Mouse (Mus musculus) ES-E14 (cell line): Measurements from ENCODE around the gene Thrb. TPM values are rescaled to one million over a fixed set of nuclear protein-coding genes. Genes with fewer than 3 reads are reported as not detected.

Source experiments
- DNase-seq: peaks from one replicate; pipeline ENCODE4 v3.0.0-alpha.2; 2013; ENCODE audit warnings: low read depth, low spot score
- H3K27ac ChIP-seq: 2 replicates; pipeline ENCODE4 v1.5.1; 2012; ENCODE audit warnings: low read depth, mild to moderate bottlenecking, low read length, moderate library complexity, mixed read lengths; ENCODE audit not compliant: poor library complexity, insufficient read depth, severe bottlenecking
- H3K36me3 ChIP-seq: 2 replicates; pipeline ENCODE4 v1.6.1; 2012; ENCODE audit warnings: mild to moderate bottlenecking, low read length, moderate library complexity, mixed read lengths; ENCODE audit not compliant: control insufficient read depth, poor library complexity, insufficient read depth, severe bottlenecking
- H3K4me1 ChIP-seq, 2 experiments: fragments of 150-350 bp in 1 of 2; sonication (generic) in 1 of 2; 2 replicates each; pipeline ENCODE4 v1.6.1; 2012; ENCODE audit warnings: low read length in 2 of 2, mild to moderate bottlenecking in 1 of 2, mixed read lengths in 1 of 2; ENCODE audit not compliant: control insufficient read depth in 2 of 2, insufficient read depth in 2 of 2, poor library complexity in 1 of 2
- H3K4me3 ChIP-seq, 2 experiments: fragments of 150-350 bp in 1 of 2; sonication (generic) in 1 of 2; 2 replicates each; pipeline ENCODE4 v1.5.1; 2012; ENCODE audit warnings: low read length in 2 of 2, low read depth in 1 of 2, mild to moderate bottlenecking in 1 of 2, mixed read lengths in 1 of 2; ENCODE audit not compliant: insufficient read depth in 1 of 2, poor library complexity in 1 of 2, severe bottlenecking in 1 of 2
- H3K9ac ChIP-seq: 2 replicates; pipeline ENCODE4 v1.6.1; 2012; ENCODE audit warnings: low read depth, mild to moderate bottlenecking, low read length, mixed read lengths; ENCODE audit not compliant: poor library complexity, insufficient read depth, severe bottlenecking
- H3K9me3 ChIP-seq: fragments of 150-350 bp; sonication (generic); 2 replicates; pipeline ENCODE4 v1.6.1; 2012; ENCODE audit warnings: low read depth, mild to moderate bottlenecking, low read length; ENCODE audit not compliant: control insufficient read depth, insufficient read depth
- CHD2 ChIP-seq: IDR thresholded peaks from 2 replicates; pipeline ENCODE4 v1.6.1; 2014; ENCODE audit warnings: mild to moderate bottlenecking, low read depth, low read length, inconsistent platforms
- HCFC1 ChIP-seq: IDR thresholded peaks from 2 replicates; pipeline ENCODE4 v1.6.1; 2012; ENCODE audit warnings: low read length, inconsistent platforms, borderline replicate concordance; ENCODE audit not compliant: insufficient read depth
- MAFK ChIP-seq: IDR thresholded peaks from 2 replicates; pipeline ENCODE4 v1.6.1; 2014; ENCODE audit warnings: mild to moderate bottlenecking, low read depth, low read length, inconsistent platforms; ENCODE audit not compliant: insufficient read depth
- ZC3H11A ChIP-seq: IDR thresholded peaks from 2 replicates; pipeline ENCODE4 v1.6.1; 2012; ENCODE audit warnings: low read depth, mild to moderate bottlenecking, inconsistent platforms, low read length, borderline replicate concordance
- ZNF384 ChIP-seq: IDR thresholded peaks from 2 replicates; pipeline ENCODE4 v1.6.1; 2012; ENCODE audit warnings: low read depth, low read length, inconsistent platforms
- in situ Hi-C, 2 experiments: fragments of 600-800 bp; cut with MboI; formaldehyde crosslinking; loops; one replicate each; pipeline ENCODE4 v1.15.1; 2025; ENCODE audit warnings: low sequenced_read_pairs in 2 of 2, inconsistent platforms in 1 of 2; ENCODE audit not compliant: unreplicated experiment in 2 of 2
- total RNA-seq: library from RNA; depleted of rRNA; stranded (reverse); fragments of 300-350 nt; gene quantifications from 2 replicates; pipeline ENCODE4 v1.2.3, GENCODE M21; 2012

Thrb gene
- total RNA-seq, 1 experiment = 0.76 TPM

- Histone ChIP-seq H3K27ac (no peak overlapping the region), H3K4me1 (peaks cover 0 to 5% of the 10 kb centered on the region in 2 experiments; a peak in 2 of 4 replicates), H3K36me3 (no peaks in the 10 kb centered on the region), H3K4me3 (no peak overlapping the region), H3K9me3 (no peaks in the 10 kb centered on the region), H3K9ac (no peak overlapping the region)
- in situ Hi-C loops = no loop called here
- DNase-seq = no peak
- TF ChIP-seq HCFC1 (no peak), ZNF384 (no peak), MAFK (no peak), ZC3H11A (no peak), CHD2 (no peak)
These were observed 83.7 kb downstream of the Thrb start for GRCm38 (mm10) chr14:17743713-17744158.

GRCm38 (mm10) chr14:17747922-17748321 lies 87.9 kb downstream of the Thrb start:
- no peak for DNase-seq
- no peak overlapping the region for H3K27ac ChIP-seq

GRCm38 (mm10) chr14:17748945-17749344 lies 88.9 kb downstream of the Thrb start:
- in situ Hi-C loops = no loop called here

More at GRCm38 (mm10) chr14:17747922-17748321, 87.9 kb downstream of the Thrb start:
- in situ Hi-C loops = no loop called here
- H3K4me3 ChIP-seq = no peak overlapping the region
- no peaks in the 10 kb centered on the region for H3K36me3 ChIP-seq
- H3K9me3 ChIP-seq = no peaks in the 10 kb centered on the region
- no peak overlapping the region for H3K9ac ChIP-seq
- no peak for TF ChIP-seq MAFK
- no peak for TF ChIP-seq ZNF384
- TF ChIP-seq HCFC1 = no peak
- TF ChIP-seq ZC3H11A = no peak
- TF ChIP-seq CHD2 = no peak
- H3K4me1 ChIP-seq = peaks cover 0 to 5% of the 10 kb centered on the region in 2 experiments; a peak in 2 of 4 replicates

GRCm38 (mm10) chr14:17751911-17752310 lies 91.8 kb downstream of the Thrb start:
- no peak for DNase-seq
- no peaks in the 10 kb centered on the region for H3K9me3 ChIP-seq
- in situ Hi-C loops = no loop called here
- no peak for TF ChIP-seq ZC3H11A
- H3K36me3 ChIP-seq = no peaks in the 10 kb centered on the region
- H3K9ac ChIP-seq = no peak overlapping the region
- H3K4me1 ChIP-seq = peaks cover 0 to 5% of the 10 kb centered on the region in 2 experiments; a peak in 2 of 4 replicates
- no peak overlapping the region for H3K27ac ChIP-seq
- H3K4me3 ChIP-seq = no peak overlapping the region

More at GRCm38 (mm10) chr14:17748945-17749344, 88.9 kb downstream of the Thrb start:
- TF ChIP-seq ZC3H11A = no peak
- no peak for TF ChIP-seq ZNF384
- no peak for TF ChIP-seq CHD2
- no peak for TF ChIP-seq HCFC1
- TF ChIP-seq MAFK = no peak
- H3K4me3 ChIP-seq = no peak overlapping the region
- no peak overlapping the region for H3K9ac ChIP-seq
- peaks cover 0 to 5% of the 10 kb centered on the region in 2 experiments; a peak in 2 of 4 replicates for H3K4me1 ChIP-seq
- H3K36me3 ChIP-seq = no peaks in the 10 kb centered on the region
- no peaks in the 10 kb centered on the region for H3K9me3 ChIP-seq
- H3K27ac ChIP-seq = no peak overlapping the region
- no peak for DNase-seq

GRCm38 (mm10) chr14:17753429-17753828 lies 93.4 kb downstream of the Thrb start:
- 0 out of 4 replicates have a peak, but pooled peaks cover 0 to 1% of the 10 kb centered on the region in 2 experiments for H3K4me1 ChIP-seq
- in situ Hi-C loops = no loop called here
- H3K36me3 ChIP-seq = no peaks in the 10 kb centered on the region
- no peak overlapping the region for H3K27ac ChIP-seq
- H3K9ac ChIP-seq = no peak overlapping the region
- no peaks in the 10 kb centered on the region for H3K9me3 ChIP-seq
- H3K4me3 ChIP-seq = no peak overlapping the region
- DNase-seq = no peak
- TF ChIP-seq ZC3H11A = no peak
- no peak for TF ChIP-seq HCFC1
- TF ChIP-seq MAFK = no peak
- no peak for TF ChIP-seq CHD2
- TF ChIP-seq ZNF384 = no peak
